Mouse (Mus musculus) induced T-regulatory cell, adult 2 months (primary cell): Measurements from ENCODE around the gene Ssbp4.

Source experiments
- DNase-seq: peaks from one replicate; pipeline ENCODE4 v3.0.0-alpha.2; 2012; ENCODE audit warnings: low read depth

The Ssbp4 gene

DNA sequence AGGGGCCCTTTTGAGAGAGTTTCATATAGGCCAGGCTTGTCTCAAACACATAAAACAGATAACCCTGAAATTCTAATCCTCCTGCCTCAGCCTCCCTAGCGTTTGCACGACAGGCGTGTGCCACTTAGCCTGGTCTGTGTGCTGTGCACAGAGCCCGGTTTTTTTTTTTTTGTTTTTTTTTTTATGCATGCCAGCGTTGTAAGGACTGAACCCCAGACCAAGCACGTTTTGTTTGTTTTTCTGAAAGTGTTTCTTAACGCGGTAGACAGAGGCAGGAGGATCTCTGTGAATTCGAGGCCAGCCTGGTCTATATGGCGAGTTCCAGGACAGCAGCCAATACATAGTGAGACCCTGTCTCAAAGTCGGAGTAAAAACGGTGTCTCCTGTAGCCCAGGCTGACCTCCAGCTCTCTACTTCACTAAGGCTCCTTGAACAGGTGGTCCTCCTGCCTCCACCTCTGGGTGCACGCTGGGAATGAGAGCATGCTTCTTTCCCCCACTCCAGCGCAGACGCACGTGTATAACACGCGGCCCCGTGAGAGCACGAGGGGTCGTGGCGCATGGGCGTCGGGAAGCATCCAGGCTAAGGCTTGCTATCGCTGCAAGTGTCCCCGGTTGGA, at the start of gene Ssbp4:
Ssbp4 (minus strand) TSS at position 124 of the 619 bp plus-strand sequence.
- no peak for DNase-seq

DNA sequence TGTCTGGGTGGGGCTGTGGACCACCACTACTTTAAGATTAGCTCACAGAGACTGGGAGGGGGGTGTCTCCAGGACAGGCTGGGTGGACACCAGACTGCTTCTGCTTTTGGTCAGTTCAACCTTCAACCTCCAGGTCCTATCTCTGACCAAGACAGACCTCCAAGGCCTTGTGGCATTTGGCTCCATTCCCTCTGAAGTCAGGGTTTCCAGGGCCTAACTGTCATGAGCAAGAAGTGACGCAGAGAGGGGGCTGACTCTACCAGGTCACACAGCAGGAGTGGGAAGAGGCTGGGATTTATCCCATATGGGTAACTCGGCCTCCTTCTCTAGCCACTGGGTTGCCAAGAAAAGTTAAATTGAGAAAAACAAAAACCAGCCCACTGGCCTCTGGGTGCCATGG, 49.1 kb upstream of the Ssbp4 start:
- DNase-seq: no peak

DNA sequence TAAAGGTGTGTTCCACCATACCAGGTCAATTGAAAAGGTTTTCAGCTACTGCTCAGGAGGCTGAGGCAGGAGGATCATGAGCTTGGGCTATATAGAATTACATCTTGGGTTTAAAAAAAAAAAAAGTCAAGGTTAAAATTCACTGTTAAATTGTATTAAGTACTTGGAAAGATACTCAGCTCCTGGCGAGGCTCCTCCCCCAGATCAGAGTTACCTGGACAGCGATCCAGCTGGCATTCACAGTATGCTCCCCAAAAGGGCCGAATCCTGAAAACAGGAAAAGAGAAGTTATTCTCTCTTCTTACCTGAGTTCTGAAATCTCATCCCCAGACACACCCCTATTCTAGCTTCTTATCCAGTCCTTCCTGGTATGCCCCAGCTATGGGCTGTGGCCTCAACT, 48.5 kb upstream of the Ssbp4 start:
- no peak for DNase-seq

DNA sequence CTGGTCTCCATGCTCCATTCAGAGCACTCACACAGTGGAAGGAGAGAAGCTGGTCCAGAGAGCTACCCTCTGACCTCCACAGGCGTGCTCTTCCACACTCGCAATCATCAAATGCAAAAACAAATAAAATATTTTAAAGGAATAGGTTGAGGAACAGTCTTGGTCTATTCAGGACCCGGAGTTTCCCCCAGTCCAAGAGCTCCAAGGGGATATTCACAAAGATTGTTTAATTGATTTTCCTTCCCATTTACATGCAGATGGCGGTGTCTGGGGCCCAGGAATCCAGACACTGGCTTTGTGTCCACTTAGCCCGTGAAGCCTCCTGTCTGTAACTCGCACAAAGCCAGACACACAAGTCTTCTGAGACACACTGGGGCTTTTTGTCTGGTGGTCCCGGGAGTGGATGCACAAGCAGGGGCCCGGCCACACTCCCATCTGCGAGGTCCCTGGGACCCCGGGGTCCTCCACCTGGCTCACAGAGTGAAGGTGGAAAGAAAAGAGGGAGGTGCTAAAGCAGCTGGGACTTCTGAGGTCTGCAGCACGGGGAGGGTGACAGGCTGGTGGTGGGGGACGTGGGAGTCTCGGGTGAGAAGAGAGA, 47.6 kb upstream of the Ssbp4 start:
- DNase-seq: no peak

DNA sequence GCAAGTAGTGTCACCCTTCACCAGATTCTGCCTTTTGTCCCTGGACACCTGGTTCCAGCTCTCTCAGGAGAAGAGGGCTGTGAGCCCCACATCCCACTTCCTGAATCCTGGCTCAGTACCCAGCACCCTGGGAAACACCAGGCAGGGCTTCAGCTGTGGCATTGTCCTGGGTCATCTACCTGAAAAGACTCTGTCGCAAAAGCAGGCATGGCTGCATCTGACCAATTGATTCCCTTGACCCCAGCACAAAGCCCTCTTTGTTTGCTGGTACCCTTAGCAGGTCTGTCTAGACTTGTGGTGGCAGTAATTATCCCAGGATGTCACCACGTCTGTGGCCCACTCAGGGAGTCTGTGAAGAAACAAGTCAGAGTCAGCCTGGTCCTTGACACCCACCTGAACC, 46.8 kb upstream of the Ssbp4 start:
- no peak for DNase-seq

DNA sequence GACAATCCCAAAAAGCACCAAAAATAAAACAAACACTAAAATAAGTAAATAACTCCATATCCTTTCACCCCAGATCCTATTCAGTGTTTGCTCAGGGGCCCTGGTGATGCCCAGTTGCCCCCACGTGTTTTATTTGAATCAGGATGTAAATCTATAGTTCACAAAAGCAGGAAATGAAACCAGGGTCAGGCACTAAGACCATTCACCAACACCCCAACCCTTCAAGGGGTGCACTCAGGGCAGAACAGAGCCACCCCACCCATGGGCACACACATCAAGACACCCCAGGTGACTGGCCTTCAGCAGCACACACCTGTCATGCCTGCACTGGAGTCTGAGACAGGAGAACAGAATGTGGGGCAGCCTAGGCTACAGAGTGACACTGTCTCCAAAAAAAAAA, 45.4 kb upstream of the Ssbp4 start:
- DNase-seq: no peak

DNA sequence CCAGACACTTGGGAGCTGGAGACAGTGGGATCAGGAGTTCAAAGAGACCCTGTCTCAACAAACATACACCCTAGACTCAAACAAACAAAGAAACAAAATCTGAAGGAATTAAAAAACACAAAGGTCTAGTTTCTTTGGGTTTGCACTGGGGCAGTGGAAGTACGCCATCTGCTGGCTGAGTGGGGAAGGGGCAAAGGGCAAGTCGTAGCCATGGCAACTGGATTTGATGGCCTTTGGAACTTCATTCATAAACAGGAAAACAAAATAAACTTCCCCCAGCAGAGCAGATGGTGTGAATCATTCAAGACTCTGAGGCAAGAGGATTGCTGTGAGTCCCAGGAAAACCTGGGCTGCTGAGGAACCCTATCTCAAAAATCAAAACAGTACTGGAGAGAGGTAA, 44.6 kb upstream of the Ssbp4 start:
- DNase-seq: peak; percentile 88

DNA sequence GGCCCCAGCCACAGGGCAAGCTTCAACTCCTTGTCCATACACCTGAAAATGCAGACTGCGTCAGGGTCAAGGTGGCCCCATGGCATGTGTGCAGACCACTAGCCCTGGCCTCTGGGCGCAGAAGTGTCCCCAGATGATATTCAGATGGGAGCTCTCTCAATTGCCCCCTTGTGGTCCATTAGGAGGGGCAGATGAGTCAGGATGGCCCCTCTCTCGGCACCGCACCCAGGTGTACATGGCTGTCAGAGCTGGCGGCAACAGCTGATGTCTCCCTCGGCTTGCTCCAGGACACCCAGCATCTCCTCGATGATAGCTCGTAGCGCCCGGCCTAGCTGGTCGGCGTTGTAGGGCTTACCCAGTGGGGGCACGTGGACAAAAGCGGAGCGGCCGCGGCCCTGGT, 41.7 kb upstream of the Ssbp4 start:
- DNase-seq: no peak

DNA sequence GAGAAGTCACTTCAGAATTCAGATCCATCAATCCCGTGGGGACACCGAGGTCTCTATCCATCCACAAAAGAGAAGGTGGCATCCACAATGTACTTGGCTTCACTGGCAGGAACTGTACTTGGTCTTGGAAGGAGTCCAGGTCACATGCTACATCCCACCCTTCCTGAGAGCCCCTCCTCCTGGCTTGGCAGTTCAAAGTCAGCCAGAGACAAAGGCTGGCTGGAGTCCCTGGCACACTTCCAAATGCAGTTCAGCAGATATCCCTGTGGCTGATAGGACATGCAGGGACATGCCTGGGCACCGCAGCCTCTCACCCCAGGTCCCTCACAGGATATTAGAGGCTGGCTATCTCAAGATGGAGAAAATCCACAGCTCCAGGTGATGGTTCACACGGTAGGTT, 40.7 kb upstream of the Ssbp4 start:
- DNase-seq: no peak

DNA sequence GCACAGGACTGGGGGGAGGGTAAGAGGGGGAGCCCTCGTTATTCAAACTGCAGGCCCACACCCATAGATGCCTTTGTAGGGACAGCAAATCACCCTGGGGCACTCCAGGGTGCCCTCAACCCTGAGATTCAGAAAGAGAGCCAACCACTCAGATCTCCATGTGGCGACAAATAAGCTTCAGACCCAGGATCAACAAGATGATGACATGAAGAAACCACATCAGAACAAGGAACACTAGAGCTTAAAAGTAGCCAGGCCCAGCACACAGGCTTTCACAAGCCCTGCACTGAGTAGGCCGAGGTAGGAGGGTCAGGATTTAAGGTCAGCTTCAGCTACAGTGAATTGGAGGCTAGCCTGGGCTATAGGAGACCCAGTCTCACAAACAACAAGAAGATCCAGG, 40.2 kb upstream of the Ssbp4 start:
- DNase-seq: no peak

DNA sequence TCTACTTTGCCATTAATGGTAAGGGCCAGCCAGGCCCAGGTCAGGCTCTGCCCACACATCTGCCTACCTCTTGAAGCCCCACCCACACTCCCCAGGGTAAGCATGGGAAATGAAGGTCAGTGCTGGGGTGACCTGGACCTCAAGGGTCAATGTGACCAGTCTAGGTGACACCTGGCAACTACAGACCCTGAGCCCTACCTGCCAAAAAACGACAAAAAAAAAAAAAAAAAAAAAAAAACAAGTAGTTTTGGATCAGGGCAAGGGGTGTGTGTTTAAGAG, 39.4 kb upstream of the Ssbp4 start:
- DNase-seq: no peak

DNA sequence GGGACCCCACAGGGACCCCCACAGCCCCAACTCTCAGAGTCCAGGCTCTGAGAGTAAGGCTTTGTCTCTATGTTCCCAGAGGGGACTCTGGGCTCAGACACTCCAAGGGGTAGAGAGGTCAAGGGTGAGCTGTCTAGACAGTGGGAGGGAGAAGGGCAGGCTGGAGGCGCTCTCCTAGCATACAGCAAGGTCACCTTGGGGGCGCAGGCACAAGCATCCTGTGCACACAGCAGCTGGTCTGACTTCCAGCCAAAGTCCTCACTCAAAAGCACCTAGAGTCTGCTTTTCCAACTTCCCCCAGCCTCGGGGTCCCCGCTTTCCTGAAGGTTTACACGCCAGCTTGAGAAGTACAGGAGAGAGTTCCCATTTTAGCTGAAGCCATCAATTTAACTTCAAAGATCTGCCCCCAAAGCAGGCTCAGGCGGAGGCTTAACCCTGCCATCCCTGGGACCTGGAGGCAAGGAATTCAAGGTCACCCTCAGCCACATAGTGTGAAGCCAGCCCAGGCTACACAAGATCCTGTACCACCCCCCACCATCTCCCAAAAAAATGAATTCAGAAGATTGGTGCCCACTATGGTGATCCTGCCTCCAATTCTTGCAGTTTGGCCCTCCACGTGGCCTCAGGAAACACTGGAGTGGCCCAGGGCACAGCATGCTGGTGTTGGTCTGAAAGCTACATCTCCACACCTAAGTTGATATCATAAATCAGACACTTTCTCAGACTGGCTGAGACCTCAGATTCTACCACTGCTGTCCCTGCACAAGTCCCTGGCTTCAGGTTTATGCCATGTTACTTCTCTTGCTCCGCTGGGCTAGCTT, 38.9 kb upstream of the Ssbp4 start:
- no peak for DNase-seq

DNA sequence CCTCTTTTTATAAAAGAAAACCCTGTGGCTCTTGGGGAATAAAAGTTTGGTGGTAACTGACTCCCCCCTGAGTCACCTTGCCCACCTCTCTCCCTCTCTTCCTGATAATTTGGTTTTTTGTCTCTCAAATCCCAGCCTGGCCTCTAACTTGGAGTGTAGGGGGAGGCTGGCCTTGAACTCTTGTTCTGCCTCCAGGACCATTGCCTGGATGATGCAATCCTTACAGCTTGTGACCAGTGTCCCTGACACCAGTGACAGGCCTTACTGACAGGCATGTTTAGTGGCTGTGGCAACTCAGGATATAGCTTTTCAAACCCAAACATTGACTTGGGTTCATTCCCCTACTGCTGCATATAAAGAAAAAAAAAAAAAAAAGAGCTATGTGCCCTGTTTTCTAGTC, 38.1 kb upstream of the Ssbp4 start:
- DNase-seq: no peak

DNA sequence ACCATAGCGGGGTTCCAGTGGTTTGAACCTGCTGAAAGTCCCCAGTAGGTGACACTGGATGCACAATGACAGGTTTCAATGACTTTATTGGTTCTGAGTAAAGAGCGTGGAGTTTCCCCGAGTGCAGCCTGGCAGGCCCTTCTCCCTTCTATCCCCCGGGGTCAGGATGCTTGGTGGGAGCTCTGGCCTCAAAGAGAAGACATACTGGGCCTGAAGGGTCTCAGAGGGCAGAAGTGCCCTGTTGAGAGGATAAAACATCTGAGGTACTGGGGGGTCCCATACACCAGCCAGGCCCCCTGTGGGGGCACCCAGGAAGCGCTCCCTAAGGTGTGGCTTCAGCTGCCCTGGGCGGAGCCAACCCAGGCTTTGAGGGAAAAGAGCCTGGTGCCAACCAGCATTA, 37.7 kb upstream of the Ssbp4 start:
- no peak for DNase-seq

DNA sequence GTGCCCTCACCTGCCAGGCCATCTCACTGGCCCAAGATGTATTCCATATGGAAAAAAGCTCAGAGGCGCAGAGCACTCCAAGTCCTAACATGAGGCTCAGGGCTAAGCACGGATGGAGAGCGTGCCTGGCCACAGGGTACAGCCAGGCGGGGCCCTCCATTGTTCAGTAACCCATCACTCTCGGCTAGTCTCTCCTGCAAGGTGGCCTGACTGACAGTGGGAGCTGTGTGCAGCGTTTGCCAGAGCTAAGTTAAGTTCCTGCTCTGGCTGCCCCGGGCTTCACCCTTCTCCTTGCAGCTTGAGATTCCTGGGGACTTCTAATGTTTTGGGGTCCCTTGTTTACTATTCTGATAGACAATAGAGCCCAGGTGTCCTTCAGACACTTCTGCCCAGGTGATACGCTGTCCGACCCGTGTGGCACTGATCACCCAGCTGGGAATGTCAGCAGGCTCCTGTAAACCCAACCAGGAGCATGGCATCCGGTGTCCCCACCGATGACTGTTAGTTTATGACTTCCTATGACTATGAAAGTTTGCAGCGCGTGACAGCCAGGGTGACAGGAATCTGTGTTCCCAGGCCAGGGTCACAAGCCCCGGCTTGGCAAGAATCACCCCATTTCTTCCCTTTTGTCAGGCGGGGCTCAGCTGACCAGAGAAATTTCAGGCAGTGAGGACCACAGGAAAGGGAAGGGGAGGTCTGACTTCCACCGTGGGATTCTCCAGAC, 37.0 kb upstream of the Ssbp4 start:
- DNase-seq: no peak

DNA sequence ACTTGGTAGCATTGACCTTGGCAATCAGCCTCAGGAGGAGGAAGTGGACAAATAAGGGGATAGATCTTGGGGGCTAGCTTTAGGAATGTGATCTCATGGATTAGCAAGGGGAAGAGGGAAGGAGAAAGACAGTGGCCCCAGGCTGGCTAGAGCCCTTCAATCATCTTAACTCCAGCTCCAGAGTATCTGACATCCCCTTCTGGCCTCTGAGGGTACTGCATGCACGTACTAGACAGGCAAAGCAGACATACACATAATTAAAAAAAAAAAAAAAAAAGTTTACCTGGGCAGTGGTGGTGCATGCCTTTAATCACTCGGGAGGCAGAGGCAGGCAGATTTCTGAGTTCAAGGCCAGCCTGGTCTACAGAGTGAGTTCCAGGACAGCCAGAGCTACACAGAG, 35.4 kb upstream of the Ssbp4 start:
- DNase-seq: peak; percentile 69

DNA sequence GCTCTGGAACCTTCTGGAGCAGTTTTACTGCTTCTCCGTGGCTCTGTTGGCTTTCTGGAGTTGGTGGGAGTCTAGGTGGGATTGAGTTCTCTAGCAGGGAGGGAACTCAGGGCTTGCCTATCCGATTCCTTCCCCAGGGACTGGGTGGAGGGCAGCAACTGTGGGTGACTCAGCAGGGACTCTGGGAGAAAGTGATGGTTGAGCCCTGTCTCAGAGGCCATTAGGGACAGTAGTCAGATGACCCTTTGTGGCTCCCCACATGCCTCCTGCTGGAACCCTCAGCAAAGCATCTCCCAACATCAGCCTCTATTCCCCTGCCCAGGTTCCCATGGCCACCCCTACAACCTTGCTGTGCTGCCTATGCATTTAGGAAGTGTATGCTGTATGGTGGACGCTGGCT, 34.3 kb upstream of the Ssbp4 start:
- DNase-seq: no peak

DNA sequence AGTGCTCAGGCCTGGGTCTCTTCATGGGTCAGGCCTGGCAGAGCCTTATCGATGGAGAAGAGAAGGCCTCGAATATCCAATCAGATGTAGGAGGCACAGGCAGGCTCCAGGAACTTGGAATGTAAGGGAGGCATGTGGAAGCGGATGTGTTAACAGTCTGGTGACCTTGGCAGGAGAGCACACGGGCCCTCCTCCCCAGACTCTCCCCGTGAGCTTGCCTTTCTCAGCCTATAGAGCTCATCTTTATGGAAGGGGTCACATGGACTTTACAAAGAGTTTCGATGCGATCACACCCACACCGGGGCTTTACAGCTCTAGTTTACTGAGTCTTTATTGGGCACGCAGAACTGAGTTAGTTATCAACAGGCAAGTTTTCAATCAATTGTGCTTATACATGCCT, 30.1 kb upstream of the Ssbp4 start:
- no peak for DNase-seq

DNA sequence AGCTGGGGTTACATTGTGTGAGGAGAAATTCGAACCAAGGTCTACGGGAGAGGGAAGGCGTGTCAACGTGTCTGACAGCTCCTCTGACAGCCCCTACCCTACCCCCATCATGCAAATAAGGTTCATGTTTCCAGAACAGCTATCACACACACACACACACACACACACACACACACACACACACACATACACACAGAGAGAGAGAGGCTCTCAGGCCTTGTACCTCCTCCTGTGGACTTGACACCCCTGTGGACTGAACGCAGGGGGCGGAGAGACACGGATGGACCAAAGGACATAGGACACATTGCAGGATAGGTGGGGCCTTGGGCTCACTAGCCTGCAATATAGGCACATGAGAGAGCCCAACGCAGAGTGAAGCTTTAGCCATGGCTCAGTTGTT, 28.2 kb upstream of the Ssbp4 start:
- DNase-seq: no peak

DNA sequence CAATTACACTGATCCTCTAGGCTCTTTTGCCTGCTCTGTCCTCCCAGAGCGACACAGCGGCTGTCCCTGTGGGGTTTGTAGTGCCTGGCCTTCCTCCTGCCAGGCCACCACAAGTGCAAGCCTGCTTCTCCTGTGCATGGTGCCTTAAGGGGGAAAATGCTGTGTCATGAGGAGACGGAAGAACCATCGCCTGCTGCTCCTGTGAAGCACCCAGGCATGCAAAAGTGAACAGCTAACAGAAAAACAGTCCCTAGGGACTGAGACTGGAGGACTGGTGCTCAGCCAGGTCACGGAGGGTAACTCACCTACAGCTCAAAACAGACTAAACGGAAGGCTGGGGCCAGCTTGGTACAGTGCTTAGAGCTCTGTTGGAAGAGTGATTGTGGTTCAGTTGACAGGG, 26.9 kb upstream of the Ssbp4 start:
- no peak for DNase-seq

DNA sequence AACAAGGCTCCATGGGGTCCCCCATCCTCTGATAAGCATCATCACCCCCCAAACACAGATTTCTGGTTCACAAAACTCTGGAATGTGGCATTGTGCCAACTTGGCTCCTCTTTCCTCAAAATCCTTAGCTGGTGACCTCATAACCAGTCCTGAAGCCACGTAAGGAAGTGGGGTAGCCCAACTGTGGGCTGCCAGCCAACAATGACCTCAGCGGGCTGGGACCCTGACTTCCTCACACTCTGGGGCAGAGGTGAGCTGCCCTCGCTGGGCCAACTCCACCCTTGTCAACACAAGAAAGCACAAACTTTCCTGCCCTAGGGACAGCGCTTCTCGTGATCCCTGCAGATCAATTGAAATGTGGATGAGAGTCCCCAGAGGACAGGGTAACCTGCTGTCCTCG, 25.4 kb upstream of the Ssbp4 start:
- DNase-seq: no peak

DNA sequence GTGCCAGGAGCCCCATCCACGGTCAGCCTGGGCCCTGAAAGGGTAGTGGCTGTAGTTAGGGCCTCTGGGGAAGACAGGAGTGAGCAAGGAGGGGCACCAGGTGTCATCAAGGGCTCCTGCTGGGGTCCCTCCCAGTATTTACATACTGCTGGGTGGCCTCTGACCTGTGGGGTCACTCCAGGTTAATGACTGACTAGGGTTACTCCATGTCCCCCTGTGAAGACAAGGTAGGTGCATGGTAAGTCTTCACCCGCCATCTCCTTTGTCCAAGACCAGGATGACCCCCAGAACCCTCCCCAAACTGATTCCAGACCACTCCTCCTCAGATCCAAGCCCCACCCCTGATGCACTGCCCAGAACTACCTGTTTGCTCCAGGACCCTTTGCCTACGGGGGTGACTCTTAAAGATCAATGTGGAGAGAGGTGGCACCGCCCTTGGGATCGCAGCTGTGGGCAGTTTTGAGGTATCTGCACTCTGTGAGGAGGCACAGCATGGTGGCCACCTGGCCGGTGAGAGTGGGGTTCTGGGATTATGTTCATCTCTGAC, 23.7 kb upstream of the Ssbp4 start, which contains the start of gene Gdf15:
Gdf15 (minus strand) TSS at position 111 of the 547 bp plus-strand sequence.
- no peak for DNase-seq

DNA sequence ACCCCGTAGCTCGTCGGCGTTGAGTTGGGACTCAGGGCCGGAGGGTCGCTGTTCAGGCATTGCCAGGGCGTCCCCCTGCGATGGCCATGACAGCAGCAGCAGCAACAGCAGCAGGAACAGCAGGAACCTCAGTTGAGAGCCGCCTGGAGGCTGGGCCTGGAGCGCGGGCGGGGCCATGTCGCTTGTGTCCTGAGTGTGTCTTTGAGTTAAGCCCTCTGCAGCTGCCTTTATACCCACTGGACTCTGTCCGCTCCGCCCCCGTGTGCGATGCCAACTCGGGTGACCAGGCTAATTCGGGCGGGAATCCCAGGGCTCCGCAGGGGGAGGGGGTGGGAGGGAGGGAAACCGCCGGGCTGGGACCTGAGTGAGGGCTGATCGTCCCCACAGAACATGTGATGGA, 22.8 kb upstream of the Ssbp4 start:
- DNase-seq: no peak
